Mouse (Mus musculus): Measurements from ENCODE around the gene Madcam1. TPM values are rescaled to one million over a fixed set of nuclear protein-coding genes. Genes with fewer than 3 reads are reported as not detected.

Madcam1 gene
- polyA plus RNA-seq (2016; fragmentation: Nextera tagmentation; extraction: Ambion mirVana): 2.9 and 3.2 TPM in 2 replicates

DNA sequence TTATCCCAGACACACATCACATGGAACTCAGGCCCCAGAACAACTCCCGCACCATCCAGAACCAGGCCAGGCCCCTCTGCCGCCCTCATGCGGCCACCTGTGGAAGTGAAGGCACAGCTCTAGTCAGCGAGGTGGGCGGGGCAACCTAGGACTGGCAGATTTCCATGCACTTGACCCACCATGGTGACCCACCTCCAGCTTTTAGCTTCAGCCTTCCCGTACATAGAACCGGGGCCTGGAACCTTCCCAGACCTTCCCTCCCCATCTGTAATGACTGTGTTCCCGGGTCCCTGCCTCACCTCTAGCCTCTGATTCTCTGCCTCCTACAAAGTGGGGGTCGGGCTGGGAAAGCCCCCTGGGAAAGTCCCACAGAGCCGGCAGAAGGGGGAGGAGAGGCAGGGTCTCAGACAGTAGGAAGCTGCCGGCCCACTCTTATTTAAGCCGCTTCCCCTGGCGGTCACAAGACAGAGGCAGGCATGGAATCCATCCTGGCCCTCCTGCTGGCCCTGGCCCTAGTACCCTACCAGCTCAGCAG lies at the start of gene Madcam1:
Madcam1 (plus strand) TSS at position 429 of the 535 bp plus-strand sequence.
- Histone ChIP-seq H3K9ac (0 out of 2 replicates have a peak within 1 kb of the TSS, but pooled peaks have one; percentile 13), H3K4me1 (peaks cover 12% of the 10 kb centered on the region), H3K27me3 (no peaks in the 10 kb centered on the region; the same call in 1 of the 2 replicates), H3K36me3 (no peaks in the 10 kb centered on the region), H3K4me3 (no peak within 1 kb of the TSS), H3K27ac (no peak within 1 kb of the TSS), H3K9me3 (replicated peaks) (no peaks in the 10 kb centered on the region), H3K4me2 (replicated peaks) (no peak within 1 kb of the TSS)
- no peak for ATAC-seq (ENCODE audit: low FRiP score)
- WGBS: 11% methylated on average over 13 of the region's 13 CpGs

DNA sequence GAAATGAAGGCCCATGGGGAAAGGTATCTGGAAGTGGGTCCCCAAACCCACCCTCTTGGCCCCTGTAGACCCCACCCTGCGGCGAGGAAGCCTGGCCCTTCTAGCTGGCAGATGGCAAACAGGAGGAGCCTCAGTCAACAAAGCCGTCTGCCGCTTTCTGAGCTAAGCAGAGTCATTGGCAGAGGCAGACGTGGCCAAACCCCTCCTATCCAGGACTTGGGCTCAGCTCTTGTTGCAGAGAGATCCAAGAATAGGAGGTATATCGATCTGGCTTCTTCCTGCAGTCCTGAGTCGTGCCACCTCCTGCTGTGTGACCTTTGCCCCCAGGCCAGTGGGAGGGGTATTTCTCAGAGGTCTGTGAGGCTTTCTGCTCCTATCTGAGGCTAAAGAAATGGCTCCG lies 48.5 kb upstream of the Madcam1 start:
- ATAC-seq (ENCODE audit: low FRiP score): no peak
- Histone ChIP-seq H3K27me3 (peaks cover 33% of the 10 kb centered on the region), H3K9ac (no peak overlapping the region), H3K4me2 (replicated peaks) (no peak overlapping the region), H3K4me3 (no peak overlapping the region), H3K27ac (no peak overlapping the region), H3K4me1 (peaks cover 29% of the 10 kb centered on the region), H3K9me3 (replicated peaks) (no peaks in the 10 kb centered on the region), H3K36me3 (peaks cover 9% of the 10 kb centered on the region; the same call in 1 of the 2 replicates)
- 9% methylated on average over 8 of the region's 8 CpGs for WGBS

DNA sequence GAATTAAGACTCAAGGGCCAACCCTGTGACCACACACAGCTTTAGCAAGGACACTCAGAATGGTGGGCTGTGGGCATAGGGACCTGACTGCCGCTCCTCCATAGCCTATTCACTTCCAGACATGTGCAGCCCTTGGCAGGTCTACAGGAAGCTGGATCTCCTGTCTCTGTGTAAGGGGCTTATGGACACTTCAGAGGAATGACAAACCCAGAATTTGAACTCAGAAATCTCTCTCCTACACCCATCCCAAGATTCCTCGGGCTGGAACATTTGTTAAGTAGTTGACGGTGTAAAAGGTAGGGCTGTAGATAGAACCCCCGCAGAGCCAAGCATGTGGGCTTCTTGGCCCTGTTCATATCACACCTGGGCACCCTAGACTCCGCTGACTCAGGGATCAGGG lies 48.0 kb upstream of the Madcam1 start:
- Histone ChIP-seq H3K4me3 (no peak overlapping the region), H3K36me3 (peaks cover 9% of the 10 kb centered on the region; the same call in 1 of the 2 replicates), H3K27me3 (peaks cover 28% of the 10 kb centered on the region), H3K27ac (no peak overlapping the region), H3K9me3 (replicated peaks) (no peaks in the 10 kb centered on the region), H3K9ac (no peak overlapping the region), H3K4me1 (peaks cover 29% of the 10 kb centered on the region), H3K4me2 (replicated peaks) (no peak overlapping the region)
- WGBS: 90% methylated on average over 5 of the region's 5 CpGs
- no peak for ATAC-seq (ENCODE audit: low FRiP score)

DNA sequence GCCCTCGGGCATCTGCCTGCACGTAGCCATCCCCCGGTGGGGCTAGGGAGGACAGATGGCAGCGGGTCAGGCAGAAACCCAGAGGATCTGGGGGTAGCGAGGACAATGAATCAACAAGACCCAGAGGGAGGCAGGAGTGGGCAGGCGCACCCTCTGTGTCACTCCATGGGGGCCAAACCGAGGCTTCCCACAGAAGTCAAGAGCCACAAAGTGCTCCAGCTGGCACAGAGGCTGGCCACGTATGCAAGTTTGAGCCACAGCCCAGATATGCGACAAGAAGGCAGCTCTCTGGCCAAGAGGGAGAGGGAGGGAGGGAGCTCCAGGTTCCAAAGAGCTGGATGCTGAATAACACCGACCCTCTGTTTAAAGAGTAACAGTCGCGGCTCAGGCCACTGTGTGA lies 40.4 kb upstream of the Madcam1 start:
- 56% methylated on average over 12 of the region's 12 CpGs for WGBS
- Histone ChIP-seq H3K4me1 (0 out of 2 replicates have a peak, but pooled peaks cover 2% of the 10 kb centered on the region), H3K4me2 (replicated peaks) (no peak overlapping the region), H3K27ac (no peak overlapping the region), H3K27me3 (no peaks in the 10 kb centered on the region), H3K4me3 (no peak overlapping the region), H3K9me3 (replicated peaks) (no peaks in the 10 kb centered on the region), H3K36me3 (peaks cover 20% of the 10 kb centered on the region), H3K9ac (no peak overlapping the region)
- ATAC-seq (ENCODE audit: low FRiP score): no peak

DNA sequence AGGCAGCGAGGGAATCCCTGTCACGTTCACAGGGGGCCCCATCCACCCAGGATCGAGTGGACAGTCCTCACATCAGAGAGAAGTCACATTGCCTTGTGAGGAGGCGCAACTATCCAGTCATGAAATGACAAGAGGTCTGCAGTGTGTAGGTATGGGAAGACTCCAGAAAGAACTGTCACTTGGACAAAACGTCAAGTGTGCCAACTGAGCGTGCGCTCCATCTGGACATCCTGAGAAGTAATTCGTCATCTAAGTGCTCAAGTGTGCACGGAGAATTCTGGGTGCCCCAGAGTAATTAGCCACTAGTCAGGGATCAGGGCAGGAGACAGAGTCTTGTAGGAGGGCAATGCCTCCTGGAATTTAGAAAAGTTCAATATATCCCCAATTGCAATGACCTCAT lies 39.0 kb upstream of the Madcam1 start:
- H3K4me2 ChIP-seq (replicated peaks): no peak overlapping the region

DNA sequence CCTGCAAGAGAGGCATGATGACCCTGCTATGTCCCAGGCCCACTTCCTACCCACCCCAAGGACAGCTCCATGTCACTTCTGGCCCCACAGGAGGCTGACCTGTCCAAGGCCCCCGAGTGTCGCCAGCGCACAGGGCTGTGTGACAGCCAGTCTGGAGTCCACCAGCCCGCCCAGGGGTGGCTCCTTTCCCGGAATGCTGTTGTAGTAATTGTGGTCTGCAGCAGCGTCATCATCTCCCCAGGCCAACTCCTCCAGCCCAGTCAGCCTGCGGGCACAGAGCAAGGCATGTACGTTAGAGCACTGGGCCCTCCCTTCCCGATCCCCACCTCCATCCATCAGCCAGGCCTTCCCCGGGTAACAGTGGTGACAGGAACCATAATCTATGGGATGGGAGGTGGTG lies 38.2 kb upstream of the Madcam1 start:
- Histone ChIP-seq H3K4me1 (no peaks in the 10 kb centered on the region), H3K9ac (0 out of 2 replicates have a peak overlapping the region, but pooled peaks have one; percentile 18), H3K27me3 (no peaks in the 10 kb centered on the region), H3K27ac (no peak overlapping the region), H3K9me3 (replicated peaks) (peaks cover 5% of the 10 kb centered on the region; the same call in 1 of the 2 replicates), H3K36me3 (peaks cover 14% of the 10 kb centered on the region), H3K4me3 (no peak overlapping the region), H3K4me2 (replicated peaks) (no peak overlapping the region)
- 0 out of 2 replicates have a peak, but pooled peaks have one; percentile 18 for ATAC-seq (ENCODE audit: low FRiP score)
- 87% methylated on average over 10 of the region's 10 CpGs for WGBS

More for the DNA sequence above, 39.0 kb upstream of the Madcam1 start:
- 80% methylated on average over 9 of the region's 9 CpGs for WGBS
- no peaks in the 10 kb centered on the region for H3K4me1 ChIP-seq
- H3K27ac ChIP-seq: no peak overlapping the region
- H3K27me3 ChIP-seq: no peaks in the 10 kb centered on the region
- peaks cover 2% of the 10 kb centered on the region; the same call in 1 of the 2 replicates for H3K9me3 ChIP-seq (replicated peaks)
- H3K4me3 ChIP-seq: no peak overlapping the region
- H3K9ac ChIP-seq: no peak overlapping the region
- ATAC-seq (ENCODE audit: low FRiP score): no peak
- peaks cover 14% of the 10 kb centered on the region for H3K36me3 ChIP-seq

DNA sequence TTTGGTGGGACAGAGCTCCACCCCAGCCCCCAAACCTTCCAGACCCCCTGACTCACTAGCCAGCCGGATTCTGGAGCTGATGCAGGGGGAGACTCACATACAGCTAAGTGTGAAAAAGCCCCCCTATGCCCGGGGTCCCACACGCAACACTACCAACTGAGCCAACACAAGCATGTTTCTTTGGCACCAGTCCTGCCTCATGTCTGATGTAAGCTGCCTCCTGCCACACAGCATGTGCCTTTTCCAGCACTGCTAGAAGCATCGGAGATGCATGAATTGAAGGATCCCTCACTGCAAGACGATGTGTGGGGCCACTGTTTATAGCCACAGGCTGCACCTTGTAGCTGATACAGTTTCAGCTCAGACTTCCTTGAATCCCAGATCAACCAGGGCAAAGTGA lies 36.0 kb upstream of the Madcam1 start:
- H3K9ac ChIP-seq: no peak overlapping the region
- H3K4me2 ChIP-seq (replicated peaks): no peak overlapping the region
- H3K9me3 ChIP-seq (replicated peaks): peaks cover 5% of the 10 kb centered on the region; the same call in 1 of the 2 replicates
- no peak overlapping the region for H3K27ac ChIP-seq
- H3K36me3 ChIP-seq: peaks cover 9% of the 10 kb centered on the region
- H3K4me3 ChIP-seq: no peak overlapping the region
- no peak for ATAC-seq (ENCODE audit: low FRiP score)
- H3K27me3 ChIP-seq: no peaks in the 10 kb centered on the region
- H3K4me1 ChIP-seq: no peaks in the 10 kb centered on the region
- WGBS: 80% methylated on average over 5 of the region's 5 CpGs

DNA sequence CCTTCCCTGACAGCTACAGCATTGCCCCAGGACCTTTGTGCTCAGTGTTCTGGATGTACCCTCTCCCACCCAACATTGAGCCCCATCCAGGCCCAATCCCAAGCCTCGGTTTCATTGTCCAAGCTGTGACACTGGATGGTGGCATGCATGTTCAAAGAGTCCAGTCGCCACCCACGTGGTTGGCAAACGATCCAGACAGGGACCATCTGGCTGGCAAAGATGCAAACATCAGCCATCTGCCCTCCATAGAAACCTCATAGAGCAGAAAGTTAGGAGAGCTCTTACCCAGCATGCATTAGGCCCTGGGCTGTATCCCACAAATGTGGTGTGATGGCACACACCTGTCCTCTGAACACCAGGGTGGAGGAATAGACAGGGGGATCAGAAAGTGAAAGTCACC lies 32.9 kb upstream of the Madcam1 start:
- 0 out of 2 replicates have a peak, but pooled peaks cover 1% of the 10 kb centered on the region for H3K4me1 ChIP-seq
- no peak overlapping the region for H3K9ac ChIP-seq
- no peak for ATAC-seq (ENCODE audit: low FRiP score)
- H3K27ac ChIP-seq: no peak overlapping the region
- no peak overlapping the region for H3K4me3 ChIP-seq
- H3K27me3 ChIP-seq: no peaks in the 10 kb centered on the region
- no peak overlapping the region for H3K4me2 ChIP-seq (replicated peaks)
- WGBS: 80% methylated on average over 4 of the region's 4 CpGs
- peaks cover 5% of the 10 kb centered on the region; the same call in 1 of the 2 replicates for H3K9me3 ChIP-seq (replicated peaks)
- peaks cover 6% of the 10 kb centered on the region; the same call in 1 of the 2 replicates for H3K36me3 ChIP-seq

DNA sequence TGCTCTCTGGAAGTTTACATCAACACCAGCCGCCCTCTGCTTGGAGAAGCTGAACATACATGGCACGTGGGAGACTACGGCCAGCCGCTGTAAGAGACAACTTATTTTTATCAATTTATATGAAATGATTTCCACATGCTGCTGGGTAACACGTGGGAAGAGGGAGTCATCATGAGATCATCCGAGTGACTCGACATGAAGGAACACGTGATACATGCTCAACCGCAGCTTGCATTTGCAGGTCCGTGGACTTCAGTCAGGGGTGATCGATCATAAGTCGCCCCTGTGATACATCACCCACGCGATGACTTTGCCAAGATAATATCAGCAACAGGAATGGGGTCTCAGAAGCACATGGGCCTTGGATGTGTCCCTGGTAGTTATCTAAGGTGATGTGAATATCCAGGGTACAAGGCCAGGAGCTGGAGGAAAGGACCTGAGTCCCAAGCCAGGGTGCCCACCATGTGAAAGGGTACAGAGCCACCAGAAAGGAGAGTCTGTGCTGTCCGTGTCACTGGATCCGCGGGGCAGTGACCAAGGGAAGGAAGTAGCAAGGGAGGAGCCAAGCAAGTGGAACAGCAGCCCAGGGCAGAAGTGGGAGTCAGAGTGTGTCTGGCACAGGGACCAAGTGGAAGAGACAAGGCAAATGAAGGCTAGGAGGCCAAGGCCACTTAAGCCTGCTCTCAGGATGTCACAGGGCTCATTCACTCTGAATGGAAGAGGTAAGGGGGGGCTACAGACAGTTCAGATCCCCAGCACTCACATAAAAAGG lies 31.2 kb upstream of the Madcam1 start:
- 87% methylated on average over 17 of the region's 17 CpGs for WGBS
- H3K9me3 ChIP-seq (replicated peaks): peaks cover 5% of the 10 kb centered on the region; the same call in 1 of the 2 replicates
- H3K4me1 ChIP-seq: peaks cover 10% of the 10 kb centered on the region
- H3K27me3 ChIP-seq: peaks cover 5% of the 10 kb centered on the region
- no peaks in the 10 kb centered on the region for H3K36me3 ChIP-seq
- no peak overlapping the region for H3K4me3 ChIP-seq
- H3K4me2 ChIP-seq (replicated peaks): no peak overlapping the region
- ATAC-seq (ENCODE audit: low FRiP score): no peak
- H3K27ac ChIP-seq: no peak overlapping the region
- peak overlapping the region; percentile 14; the same call in 1 of the 2 replicates for H3K9ac ChIP-seq

DNA sequence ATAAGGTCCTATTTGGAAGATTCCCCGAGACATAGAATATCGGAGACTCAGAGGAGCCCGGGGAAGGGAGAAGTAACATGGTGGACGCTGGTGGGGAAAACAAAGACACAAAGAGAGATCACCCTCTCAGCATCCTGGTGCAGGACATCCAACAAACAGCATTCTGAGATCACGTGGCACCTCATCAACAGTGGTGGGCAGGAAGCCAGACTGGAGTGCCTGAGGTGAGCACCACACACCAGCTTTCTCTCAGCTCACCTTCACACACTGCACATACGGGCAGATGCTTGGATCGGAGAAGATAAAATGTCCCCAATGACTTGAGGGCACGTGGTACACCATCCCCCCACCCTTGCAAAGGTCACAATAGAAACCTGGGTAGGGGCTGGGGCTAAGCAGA lies 28.1 kb upstream of the Madcam1 start:
- peak; percentile 23; the same call in 1 of the 2 replicates for ATAC-seq (ENCODE audit: low FRiP score)
- peak overlapping the region; percentile 92 for H3K27ac ChIP-seq
- WGBS: 79% methylated on average over 8 of the region's 8 CpGs

DNA sequence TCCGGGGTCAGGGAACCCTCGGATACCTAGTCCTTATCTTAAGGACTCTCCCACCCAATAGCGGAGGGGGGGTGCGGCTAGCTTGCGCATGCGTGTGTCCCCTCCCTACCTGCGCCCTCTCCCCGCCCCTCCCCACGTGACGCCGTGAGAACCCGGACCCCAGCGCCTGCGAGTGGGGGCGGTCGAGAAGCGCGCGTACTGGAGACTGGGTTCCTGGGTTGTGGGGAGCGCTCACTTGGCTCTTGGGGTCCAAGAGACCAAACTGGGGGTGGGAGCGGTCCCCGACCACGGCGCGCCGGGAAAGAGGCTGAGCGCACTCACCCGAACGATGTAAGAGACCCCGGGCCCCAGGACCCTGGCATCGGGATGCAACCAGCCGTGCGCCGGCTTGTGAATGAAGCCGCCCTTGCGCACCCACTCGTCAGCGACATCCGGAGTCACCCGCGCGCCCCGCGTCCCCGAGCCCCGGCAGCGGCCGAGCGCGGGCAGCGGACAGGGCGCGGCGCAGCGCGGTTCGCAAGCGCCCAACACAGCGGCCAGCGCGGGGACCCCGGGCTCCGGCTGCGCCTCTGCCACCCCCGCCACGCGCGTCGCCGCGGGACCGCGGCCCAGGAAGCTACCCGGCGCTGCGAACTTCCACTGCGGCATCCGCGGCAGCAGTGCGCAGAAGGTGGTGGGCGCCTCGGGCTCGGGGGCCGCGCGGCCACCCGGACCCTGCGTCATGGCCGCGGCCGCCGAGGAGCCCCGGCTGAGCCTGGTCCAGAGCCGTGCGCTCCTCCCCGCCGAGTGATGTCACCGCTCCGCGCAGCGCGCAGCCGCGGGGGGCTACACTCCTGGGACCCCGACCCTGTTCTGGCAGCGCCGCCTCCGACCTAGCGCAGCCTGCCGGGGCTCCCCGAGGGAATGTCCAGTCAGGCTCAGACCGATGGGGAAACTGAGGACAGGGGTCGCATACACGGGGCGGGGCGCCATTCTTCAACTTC lies 26.9 kb upstream of the Madcam1 start, which contains the start of gene Shc2:
Shc2 (minus strand) TSS at position 791 of the 983 bp plus-strand sequence.
- Histone ChIP-seq H3K4me2 (replicated peaks) (peak within 1 kb of the TSS; percentile 86), H3K4me1 (peaks cover 21% of the 10 kb centered on the region), H3K4me3 (peak within 1 kb of the TSS; percentile 77), H3K36me3 (no peaks in the 10 kb centered on the region), H3K9ac (peak within 1 kb of the TSS; percentile 80), H3K27me3 (peaks cover 25% of the 10 kb centered on the region), H3K27ac (peak within 1 kb of the TSS; percentile 92), H3K9me3 (replicated peaks) (no peaks in the 10 kb centered on the region)
- peak; percentile 87 for ATAC-seq (ENCODE audit: low FRiP score)
- under 1% methylated on average over 114 of the region's 116 CpGs for WGBS

More for the DNA sequence above, 28.1 kb upstream of the Madcam1 start:
- Histone ChIP-seq H3K36me3 (no peaks in the 10 kb centered on the region), H3K4me3 (peak overlapping the region; percentile 77), H3K4me1 (peaks cover 21% of the 10 kb centered on the region), H3K4me2 (replicated peaks) (peak overlapping the region; percentile 86), H3K27me3 (peaks cover 25% of the 10 kb centered on the region), H3K9ac (no peak overlapping the region), H3K9me3 (replicated peaks) (no peaks in the 10 kb centered on the region)

Data from hindbrain, embryonic 12.5 days (tissue).